Mouse (Mus musculus) hindbrain, embryonic 14.5 days (tissue): ENCODE data around the gene Rora. TPM values are rescaled to one million over a fixed set of nuclear protein-coding genes. Genes with fewer than 3 reads are reported as not detected.

Experiments used
- ATAC-seq: fragments of 200-750 bp; cut with Nextera tagmentation; 2 replicates; pipeline ENCODE4 v1.8.0; 2017; ENCODE audit warnings: moderate number of reproducible peaks, mild to moderate bottlenecking, moderate TSS enrichment, moderate library complexity; ENCODE audit not compliant: low FRiP score
- DNase-seq: peaks from one replicate; pipeline ENCODE4 v3.0.0-alpha.2; 2015; ENCODE audit warnings: low spot score
- H3K27ac ChIP-seq: fragments of 300-500 bp; sonication (generic); 2 replicates; pipeline ENCODE4 v1.5.1; 2014; ENCODE audit warnings: mild to moderate bottlenecking, moderate library complexity
- H3K27me3 ChIP-seq: fragments of 300-500 bp; sonication (generic); 2 replicates; pipeline ENCODE4 v1.6.1; 2014; ENCODE audit warnings: mild to moderate bottlenecking, low read length, mixed read lengths; ENCODE audit not compliant: control insufficient read depth, insufficient read depth
- H3K36me3 ChIP-seq: fragments of 300-500 bp; sonication (generic); replicated peaks from 2 replicates; pipeline ENCODE4 v1.6.1; 2014; ENCODE audit not compliant: control insufficient read depth, insufficient read depth
- H3K4me1 ChIP-seq: fragments of 300-500 bp; sonication (generic); replicated peaks from 2 replicates; pipeline ENCODE4 v1.6.1; 2014; ENCODE audit warnings: antibody characterized with exemption, low read length, mixed read lengths; ENCODE audit not compliant: control insufficient read depth, insufficient read depth
- H3K4me2 ChIP-seq: fragments of 300-500 bp; sonication (generic); replicated peaks from 2 replicates; pipeline ENCODE4 v1.6.1; 2014; ENCODE audit warnings: mild to moderate bottlenecking, moderate library complexity
- H3K4me3 ChIP-seq: fragments of 300-500 bp; sonication (generic); replicated peaks from 2 replicates; pipeline ENCODE4 v1.5.1; 2014; ENCODE audit warnings: mild to moderate bottlenecking, low read length
- H3K9ac ChIP-seq: fragments of 300-500 bp; sonication (generic); 2 replicates; pipeline ENCODE4 v1.6.1; 2014
- H3K9me3 ChIP-seq: fragments of 300-500 bp; sonication (generic); 2 replicates; pipeline ENCODE4 v1.6.1; 2016; ENCODE audit warnings: low read length; ENCODE audit not compliant: control insufficient read depth
- WGBS: fragments of 180-500 bp; shearing (Covaris S2); extraction: QIAGEN DNeasy Blood & Tissue Kit; methylation state at CpG from one replicate; pipeline ENCODE4 v1.1.7; 2014; 5-methylcytosine and 5-hydroxymethylcytosine counted together
- polyA plus RNA-seq: library from polyadenylated mRNA; unstranded; fragments of >200 nt; fragmentation: Nextera tagmentation; extraction: Ambion mirVana; gene quantifications from 2 replicates; pipeline ENCODE4 v1.2.1, GENCODE M21; 2014

Rora gene
- polyA plus RNA-seq, 1 experiment from 2014 or later: 22.0 TPM

DNA sequence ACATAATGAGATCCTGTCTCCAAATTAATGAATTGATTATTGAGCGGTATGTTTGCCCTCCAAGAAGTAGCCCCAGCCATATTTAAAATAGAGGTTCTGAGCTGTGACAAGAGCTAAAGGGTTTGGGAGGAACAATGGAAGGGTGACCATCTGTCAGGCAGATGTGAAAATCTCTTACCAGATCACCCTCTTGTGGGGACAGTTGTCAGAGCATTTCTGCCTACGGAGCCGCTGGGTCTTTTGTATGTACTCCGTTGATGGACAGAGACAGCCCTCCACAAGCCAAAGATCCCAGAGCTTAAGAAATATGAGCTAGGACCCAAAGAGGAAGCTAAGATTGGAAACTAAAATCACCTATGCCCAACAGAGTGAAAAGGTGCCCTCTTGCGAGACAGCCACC, 322.6 kb downstream of the Rora start:
- WGBS: 44% methylated on average over 5 of the region's 5 CpGs
- H3K4me2 ChIP-seq: no peak overlapping the region
- DNase-seq (no peak), ATAC-seq (no peak)
- no peaks in the 10 kb centered on the region for H3K4me1 ChIP-seq
- no peak overlapping the region for H3K9ac ChIP-seq
- H3K4me3 ChIP-seq: no peak overlapping the region
- no peaks in the 10 kb centered on the region for H3K27me3 ChIP-seq
- no peak overlapping the region for H3K27ac ChIP-seq
- no peaks in the 10 kb centered on the region for H3K9me3 ChIP-seq
- no peaks in the 10 kb centered on the region for H3K36me3 ChIP-seq

- DNase-seq (no peak), ATAC-seq (no peak)
- no peaks in the 10 kb centered on the region for H3K9me3 ChIP-seq
- no peaks in the 10 kb centered on the region for H3K4me1 ChIP-seq
- H3K4me2 ChIP-seq: no peak overlapping the region
- WGBS: 62% methylated on average over 4 of the region's 4 CpGs
- no peak overlapping the region for H3K4me3 ChIP-seq
- H3K27ac ChIP-seq: no peak overlapping the region; the same call in 1 of the 2 replicates
- no peaks in the 10 kb centered on the region for H3K27me3 ChIP-seq
- H3K9ac ChIP-seq: no peak overlapping the region
- no peaks in the 10 kb centered on the region for H3K36me3 ChIP-seq
These were observed 323.3 kb downstream of the Rora start for GRCm38 (mm10) chr9:68976851-68977250.

DNA sequence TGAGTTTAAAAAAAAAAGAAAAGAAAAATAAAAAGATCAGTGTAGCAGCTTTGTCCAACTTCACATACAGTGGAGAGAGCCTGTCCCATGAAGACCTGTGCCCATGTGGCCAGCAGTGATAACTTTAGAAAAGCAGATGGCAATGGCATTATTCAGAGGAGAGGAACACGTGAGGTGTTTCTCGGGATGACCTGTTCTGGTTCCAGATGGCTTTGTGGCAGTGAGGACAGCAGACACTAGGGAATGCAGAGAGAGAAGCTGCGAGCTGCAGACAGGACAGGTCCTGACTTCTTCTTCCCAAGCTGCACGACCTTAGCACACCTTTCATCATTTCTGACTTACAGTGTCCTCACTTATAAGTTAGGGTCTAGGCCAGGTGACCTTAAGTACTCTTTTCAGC, 325.1 kb downstream of the Rora start:
- ATAC-seq: no peak

DNA sequence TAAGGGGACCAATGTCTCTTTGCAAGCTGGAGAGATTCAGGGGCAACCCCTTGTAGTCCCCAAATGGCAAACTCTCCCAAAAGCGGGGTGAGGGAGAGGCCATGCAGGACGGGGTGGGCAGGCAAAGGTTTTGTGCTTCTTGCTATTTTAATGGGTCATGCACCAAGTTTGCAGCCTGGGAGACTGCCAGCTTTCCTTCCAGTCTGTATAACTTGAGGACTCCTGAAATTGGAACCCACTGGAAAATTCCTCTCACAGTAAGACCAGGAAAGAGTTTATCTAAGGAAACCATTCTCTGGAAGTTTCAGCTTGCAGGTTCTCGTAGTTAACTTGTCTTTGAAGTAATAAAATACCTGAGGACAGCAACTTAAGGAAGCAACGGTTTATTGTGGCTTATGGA, 326.5 kb downstream of the Rora start:
- no peak overlapping the region for H3K27ac ChIP-seq
- 86% methylated on average over 4 of the region's 4 CpGs for WGBS
- no peak for DNase-seq
- no peaks in the 10 kb centered on the region for H3K27me3 ChIP-seq
- ATAC-seq: no peak
- H3K4me1 ChIP-seq: no peaks in the 10 kb centered on the region
- no peak overlapping the region for H3K4me3 ChIP-seq
- H3K36me3 ChIP-seq: no peaks in the 10 kb centered on the region
- no peaks in the 10 kb centered on the region for H3K9me3 ChIP-seq
- H3K9ac ChIP-seq: no peak overlapping the region
- H3K4me2 ChIP-seq: no peak overlapping the region

More for the DNA sequence above, 325.1 kb downstream of the Rora start:
- Histone ChIP-seq H3K4me3 (no peak overlapping the region), H3K4me2 (no peak overlapping the region), H3K4me1 (no peaks in the 10 kb centered on the region), H3K9me3 (no peaks in the 10 kb centered on the region), H3K36me3 (no peaks in the 10 kb centered on the region), H3K27ac (no peak overlapping the region), H3K27me3 (no peaks in the 10 kb centered on the region), H3K9ac (no peak overlapping the region)
- WGBS: 75% methylated on average over 4 of the region's 4 CpGs
- no peak for DNase-seq

GRCm38 (mm10) chr9:68985046-68985445, 331.5 kb downstream of the Rora start:
- Histone ChIP-seq H3K4me2 (no peak overlapping the region), H3K9ac (no peak overlapping the region), H3K27ac (no peak overlapping the region), H3K4me1 (no peaks in the 10 kb centered on the region), H3K4me3 (no peak overlapping the region), H3K9me3 (no peaks in the 10 kb centered on the region), H3K27me3 (no peaks in the 10 kb centered on the region), H3K36me3 (no peaks in the 10 kb centered on the region)
- no peak for ATAC-seq
- 78% methylated on average over 6 of the region's 6 CpGs for WGBS
- no peak for DNase-seq

DNA sequence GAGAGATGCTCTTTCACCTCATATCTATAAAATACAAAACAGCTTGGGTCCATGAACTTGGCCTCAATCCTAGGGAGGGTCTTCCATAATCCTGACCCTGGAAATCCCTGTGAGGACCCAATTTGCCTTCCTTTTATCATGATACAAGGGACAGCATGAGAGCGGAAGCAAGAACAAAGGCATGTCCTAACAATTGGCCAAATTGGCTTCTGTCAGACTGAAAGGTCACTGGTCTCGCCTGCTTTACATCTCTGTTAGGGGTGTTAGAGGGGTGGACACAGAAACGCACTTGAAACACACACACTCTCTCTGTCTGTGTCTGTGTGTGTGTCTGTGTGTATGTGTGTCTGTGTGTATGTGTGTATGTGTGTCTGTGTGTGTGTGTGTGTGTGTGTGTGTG, 332.2 kb downstream of the Rora start:
- H3K4me1 ChIP-seq: no peaks in the 10 kb centered on the region
- DNase-seq: no peak
- no peak overlapping the region for H3K4me3 ChIP-seq
- no peak overlapping the region for H3K4me2 ChIP-seq
- WGBS: 24% methylated on average over 3 of the region's 3 CpGs
- no peak for ATAC-seq
- H3K9me3 ChIP-seq: no peaks in the 10 kb centered on the region
- H3K27ac ChIP-seq: no peak overlapping the region
- no peak overlapping the region for H3K9ac ChIP-seq
- H3K36me3 ChIP-seq: no peaks in the 10 kb centered on the region
- H3K27me3 ChIP-seq: no peaks in the 10 kb centered on the region

- H3K9ac ChIP-seq: no peak overlapping the region
- no peaks in the 10 kb centered on the region for H3K36me3 ChIP-seq
- no peak overlapping the region for H3K27ac ChIP-seq
- H3K4me1 ChIP-seq: no peaks in the 10 kb centered on the region
- H3K4me3 ChIP-seq: no peak overlapping the region
- H3K27me3 ChIP-seq: no peaks in the 10 kb centered on the region
- H3K4me2 ChIP-seq: no peak overlapping the region
- no peak for ATAC-seq
- no peak for DNase-seq
- no peaks in the 10 kb centered on the region for H3K9me3 ChIP-seq
- 75% methylated on average over 6 of the region's 6 CpGs for WGBS
These were observed 333.9 kb downstream of the Rora start for GRCm38 (mm10) chr9:68987290-68988042.

DNA sequence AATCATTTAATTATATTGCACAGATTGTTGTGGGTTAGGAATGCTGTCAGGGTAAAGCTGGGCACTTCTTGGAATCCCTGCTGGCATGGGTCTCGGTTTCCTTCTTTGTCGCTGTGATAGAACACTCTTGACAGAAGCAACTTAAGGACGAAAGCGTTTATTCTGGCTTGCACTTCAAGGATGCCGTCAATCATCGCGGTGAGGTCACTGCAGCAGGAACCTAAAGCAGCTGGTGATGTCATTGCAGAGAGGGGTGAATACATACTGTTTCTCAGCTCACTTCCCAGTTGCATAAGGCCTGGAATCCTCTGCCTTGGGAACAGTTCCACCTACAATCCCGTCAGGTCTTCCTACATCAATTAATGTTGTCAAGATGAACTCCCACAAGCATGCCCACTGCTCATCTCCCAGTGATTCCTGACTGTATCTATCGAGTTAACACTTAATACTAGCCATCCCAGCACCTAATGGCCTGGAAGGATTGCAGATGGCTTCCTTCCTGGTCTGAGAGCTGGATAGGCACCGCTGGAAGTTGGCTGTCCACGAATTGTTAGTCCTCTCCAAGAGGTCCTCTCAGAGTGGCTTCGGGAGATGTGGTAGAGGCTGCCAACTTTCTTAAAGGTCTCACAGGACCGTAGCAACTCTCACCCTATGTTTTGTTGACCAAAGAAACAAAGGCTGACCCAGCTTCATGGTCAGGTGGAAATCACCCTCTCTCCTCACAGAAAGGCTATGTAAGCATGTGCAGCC, 334.8 kb downstream of the Rora start:
- no peaks in the 10 kb centered on the region for H3K4me1 ChIP-seq
- no peak overlapping the region for H3K9ac ChIP-seq
- no peak for DNase-seq
- H3K9me3 ChIP-seq: no peaks in the 10 kb centered on the region
- H3K27me3 ChIP-seq: no peaks in the 10 kb centered on the region
- ATAC-seq: no peak
- no peak overlapping the region for H3K4me3 ChIP-seq
- no peak overlapping the region for H3K27ac ChIP-seq
- no peaks in the 10 kb centered on the region for H3K36me3 ChIP-seq
- H3K4me2 ChIP-seq: no peak overlapping the region
- WGBS: 80% methylated on average over 13 of the region's 13 CpGs

- ATAC-seq: no peak
- no peak overlapping the region for H3K27ac ChIP-seq
- WGBS: 57% methylated on average over 7 of the region's 7 CpGs
- H3K4me3 ChIP-seq: no peak overlapping the region
- DNase-seq: no peak
- H3K9me3 ChIP-seq: no peaks in the 10 kb centered on the region
- H3K4me1 ChIP-seq: no peaks in the 10 kb centered on the region
- H3K9ac ChIP-seq: no peak overlapping the region
- no peaks in the 10 kb centered on the region for H3K36me3 ChIP-seq
- H3K27me3 ChIP-seq: no peaks in the 10 kb centered on the region
- H3K4me2 ChIP-seq: no peak overlapping the region
These were observed 336.4 kb downstream of the Rora start for GRCm38 (mm10) chr9:68989885-68990449.
